Mouse (Mus musculus) thymus, postnatal 14 days (tissue): ENCODE results near the gene Prm2.

Source experiments
- DNase-seq: peaks from one replicate; pipeline ENCODE4 v3.0.0; 2021

Prm2 gene

DNA sequence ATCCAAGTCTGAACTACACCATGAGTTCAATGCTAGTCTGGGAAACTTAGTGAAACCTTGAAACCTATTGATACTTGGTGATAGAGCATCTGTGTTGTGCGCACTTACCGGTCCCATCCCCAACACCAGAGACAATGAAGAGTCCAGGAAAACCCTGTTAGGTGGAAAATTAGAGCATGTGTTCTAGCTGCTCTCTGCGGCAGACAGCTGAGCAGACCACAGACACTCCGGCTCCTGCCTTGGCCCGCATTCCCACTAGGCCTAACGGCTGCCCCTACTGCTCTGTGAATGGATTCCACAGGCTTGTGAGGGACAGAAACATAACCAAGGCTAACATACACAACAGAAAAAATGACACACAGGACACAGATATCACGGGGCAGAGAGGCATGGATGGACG is 22.4 kb downstream of the Prm2 start:
- no peak for DNase-seq

DNA sequence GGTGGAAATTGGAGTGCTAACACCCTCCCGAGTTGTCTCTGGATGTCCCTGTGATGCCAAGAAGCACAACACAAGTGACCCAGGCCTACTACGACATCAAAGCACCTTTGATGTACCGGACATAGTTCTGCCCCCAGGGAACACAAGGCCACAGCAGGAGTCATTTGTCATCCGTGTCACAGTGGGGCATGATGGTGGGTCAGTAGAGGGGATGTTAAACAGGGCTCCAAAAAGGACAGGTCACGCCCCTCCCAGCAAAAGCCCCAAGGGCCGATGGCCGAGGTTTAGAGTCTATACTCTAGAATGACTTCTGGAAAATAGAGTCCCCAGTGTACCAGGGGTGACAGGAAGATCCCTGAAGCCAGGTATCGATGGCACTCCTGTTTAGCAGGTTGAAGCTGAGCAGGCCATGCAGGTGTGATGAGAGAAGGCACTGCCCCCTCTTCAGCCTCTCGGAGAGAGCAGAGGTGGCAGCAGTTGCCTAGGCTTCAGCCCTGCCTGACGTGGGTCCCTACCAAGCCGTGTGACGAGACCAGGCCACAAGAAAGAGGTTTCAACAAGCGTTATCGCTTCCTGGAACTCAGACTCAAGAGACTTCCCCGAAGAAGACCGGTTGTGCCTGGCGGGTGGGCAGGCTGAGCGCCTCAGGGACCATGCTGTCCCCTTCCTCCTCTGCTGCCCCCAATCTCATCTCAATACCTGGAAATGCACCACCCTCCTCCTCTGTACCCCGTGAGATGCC is 24.0 kb downstream of the Prm2 start:
- peak; percentile 83 for DNase-seq

DNA sequence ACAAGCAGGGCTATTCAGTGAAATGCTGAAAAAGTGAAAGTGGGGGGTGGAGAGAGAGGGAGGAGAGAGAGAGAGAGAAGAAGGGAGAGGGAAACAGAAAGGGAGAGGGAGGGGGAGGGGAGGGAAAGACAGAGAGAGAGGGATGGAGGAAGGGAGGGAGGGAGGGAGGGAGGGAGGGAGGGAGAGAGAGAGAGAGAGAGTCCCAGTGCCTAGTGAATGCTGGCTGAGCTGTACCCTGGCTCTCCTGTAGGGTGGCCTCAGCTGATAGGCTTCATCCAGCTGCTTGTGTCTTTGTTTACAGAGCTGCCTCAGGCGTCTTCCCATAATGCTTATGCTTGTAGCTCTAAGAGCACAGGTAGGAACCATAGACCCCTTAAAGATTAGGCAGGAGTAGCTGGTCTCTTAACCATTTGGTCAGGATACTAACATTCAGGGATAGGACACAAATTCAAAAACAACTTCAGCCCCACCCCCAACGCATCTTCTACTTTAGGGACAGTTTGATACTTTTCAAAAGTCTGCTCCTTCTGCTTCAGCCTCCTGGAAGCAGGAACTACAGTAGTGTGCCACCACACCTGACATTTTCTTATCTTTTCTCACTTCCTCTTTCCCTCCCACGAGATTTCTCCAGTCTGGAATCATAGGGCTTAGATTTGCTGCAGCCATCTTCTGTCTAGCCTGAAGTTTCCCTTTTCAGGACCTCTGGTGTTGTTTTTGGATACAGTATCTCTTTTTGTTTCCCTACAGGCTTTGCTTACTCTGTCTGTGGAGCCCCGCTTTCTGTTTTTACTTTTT is 25.2 kb downstream of the Prm2 start:
- peak; percentile 55 for DNase-seq

DNA sequence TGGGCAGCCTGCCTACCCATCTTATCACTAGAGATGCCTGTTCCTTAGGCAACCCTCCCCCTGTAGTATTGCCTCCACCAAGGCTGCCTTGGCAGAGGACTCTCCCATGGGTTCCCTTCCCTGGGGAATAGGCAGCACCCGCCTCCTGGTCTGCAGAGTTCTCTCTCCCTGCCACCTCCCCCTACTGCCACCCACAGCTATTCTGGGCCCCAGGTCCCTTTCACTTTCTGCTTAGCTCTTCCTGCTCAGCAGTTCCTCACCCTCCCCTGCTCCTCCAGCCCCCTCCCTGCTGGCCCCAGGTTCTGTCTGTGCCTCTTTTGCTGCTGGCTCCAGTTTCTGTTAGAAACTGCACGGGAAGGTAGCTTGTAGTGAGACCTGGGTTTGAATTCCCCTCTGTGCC is 26.3 kb downstream of the Prm2 start:
- DNase-seq, result peak; percentile 83

DNA sequence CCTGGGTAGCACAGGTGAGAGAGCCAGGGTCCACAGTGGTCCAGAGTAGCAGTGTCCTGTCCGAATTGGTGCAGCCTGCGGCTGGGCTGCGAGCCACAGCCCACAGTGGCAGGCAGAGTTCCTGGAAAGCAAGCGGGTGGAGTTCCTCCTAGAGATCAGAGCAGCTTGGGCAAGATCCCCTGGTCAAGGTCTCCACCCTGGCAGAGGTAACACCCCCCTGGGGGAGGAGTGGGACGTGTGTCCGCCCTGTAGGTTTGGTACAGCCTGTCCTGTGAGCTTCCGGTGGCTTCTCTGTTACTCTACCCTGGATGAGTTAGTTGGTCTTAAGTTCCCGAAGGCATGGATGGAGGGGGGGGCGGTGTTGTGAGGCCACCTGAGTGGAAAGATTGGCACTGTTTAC is 27.1 kb downstream of the Prm2 start:
- DNase-seq, result peak; percentile 43

DNA sequence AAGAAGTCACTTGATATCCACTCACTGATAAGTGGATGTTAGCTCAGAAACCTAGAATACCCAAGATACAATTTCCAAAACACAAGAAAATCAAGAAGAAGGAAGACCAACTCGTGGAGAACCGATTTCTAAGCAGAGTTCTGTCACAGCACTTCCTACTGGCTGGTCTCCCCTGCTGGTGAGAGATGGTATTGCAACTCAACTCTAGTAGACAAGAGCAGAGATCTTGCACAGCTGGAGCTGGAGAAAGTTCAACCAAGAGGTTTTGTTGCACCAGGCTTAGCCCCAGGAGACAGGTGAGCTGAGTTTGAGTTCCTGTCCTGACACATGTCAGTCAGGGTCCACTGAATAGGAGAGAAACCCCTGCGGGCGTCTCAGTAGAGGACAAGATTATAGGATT is 28.8 kb downstream of the Prm2 start:
- peak; percentile 93 for DNase-seq

DNA sequence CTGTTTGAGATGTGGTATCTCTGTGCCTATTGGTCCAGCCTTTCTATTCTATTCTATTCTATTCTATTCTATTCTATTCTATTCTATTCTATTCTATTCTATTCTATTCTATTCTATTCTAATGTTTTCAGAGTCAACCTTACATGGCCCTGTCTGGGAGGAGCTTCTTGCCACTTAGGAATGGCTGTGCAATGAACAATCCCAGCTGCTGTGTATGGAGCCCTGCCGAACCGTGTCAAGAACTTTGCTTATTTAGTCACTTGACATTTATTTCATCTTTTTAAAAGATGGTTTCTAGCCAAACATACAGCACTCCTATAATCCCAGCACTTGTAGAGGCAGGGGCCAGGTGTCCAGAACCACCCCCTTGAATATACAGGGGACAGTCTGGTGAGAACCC is 31.6 kb downstream of the Prm2 start:
- DNase-seq, result no peak

DNA sequence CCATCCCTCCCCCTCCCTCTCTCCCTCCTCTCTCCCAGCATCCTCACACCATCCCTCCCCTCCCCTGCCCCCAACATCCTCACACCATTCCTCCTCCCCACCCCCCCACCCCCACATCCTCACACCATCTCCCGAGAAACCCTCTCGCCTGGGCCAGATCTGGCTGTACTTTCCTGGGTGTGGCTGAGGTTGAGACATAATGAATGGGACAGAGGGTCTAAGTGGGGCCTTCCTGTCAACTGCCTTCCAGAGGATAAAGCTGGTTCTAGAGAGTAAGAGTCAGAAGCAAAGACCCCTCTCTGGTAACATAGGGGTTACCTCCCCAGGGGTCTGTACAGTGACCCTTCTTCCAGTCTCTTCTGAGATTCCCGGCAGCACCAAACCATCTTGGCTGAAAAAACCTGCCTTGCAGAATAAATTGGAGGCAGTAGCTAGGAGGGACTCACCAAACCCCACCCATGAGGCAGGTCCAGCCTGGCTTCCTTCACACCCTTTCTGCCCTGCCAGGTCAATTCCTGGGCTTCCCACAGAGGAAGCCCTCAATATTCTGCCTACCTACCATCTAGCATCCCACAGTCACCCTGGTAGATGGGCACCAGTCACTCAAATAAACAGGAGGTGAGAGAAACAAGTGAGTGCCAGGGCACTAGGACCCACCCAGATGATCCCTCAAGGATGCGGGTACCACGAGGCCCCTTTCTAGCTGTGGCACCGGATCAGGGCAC is 32.2 kb downstream of the Prm2 start:
- no peak for DNase-seq

DNA sequence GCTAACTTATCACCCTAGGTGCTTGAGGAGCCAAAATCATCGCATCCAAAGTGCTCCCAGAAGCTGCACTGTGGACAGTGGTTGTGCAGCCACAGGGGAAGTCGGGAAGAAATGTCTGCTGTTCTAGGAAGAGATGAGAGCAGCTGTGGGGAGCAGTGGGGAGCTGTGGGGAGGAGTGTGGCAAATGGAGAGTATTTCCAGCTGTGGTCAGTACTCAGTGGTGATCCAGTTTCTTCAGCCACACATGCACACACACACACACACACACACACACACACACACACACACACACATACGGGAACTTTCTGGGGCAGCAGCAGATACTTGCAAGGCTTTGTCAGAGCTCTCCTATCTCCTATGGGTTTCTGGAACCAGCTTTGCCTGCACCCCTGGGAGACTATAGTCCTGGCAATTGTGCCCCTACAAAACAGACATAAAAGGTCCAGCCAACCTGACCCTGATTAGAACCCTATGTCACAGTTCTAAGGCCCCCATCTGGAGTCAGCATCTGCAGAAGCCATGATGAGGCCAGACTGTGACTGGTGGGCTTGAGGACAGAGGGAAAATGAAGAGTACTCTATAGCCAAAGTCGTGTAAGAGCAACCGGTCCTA is 33.3 kb downstream of the Prm2 start:
- DNase-seq, result no peak

DNA sequence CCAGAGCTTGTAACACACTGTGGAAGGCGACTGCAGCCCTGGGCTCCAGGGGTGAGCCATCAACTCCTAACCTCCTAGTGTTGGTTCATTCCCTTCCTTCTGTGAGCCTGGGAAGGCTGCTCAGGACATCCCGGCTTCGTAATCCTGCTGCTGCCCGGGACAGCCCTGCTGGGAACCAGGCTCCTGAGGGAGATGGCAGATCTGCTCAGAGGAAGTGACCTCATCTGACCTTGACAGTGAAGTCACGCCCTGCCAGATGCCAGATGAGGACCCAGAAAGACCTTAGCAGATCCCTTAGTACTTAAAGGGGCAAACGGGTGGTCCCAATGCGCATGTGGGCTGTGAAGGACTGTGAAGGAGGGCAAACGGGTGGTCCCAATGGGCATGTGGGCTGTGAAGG is 34.8 kb downstream of the Prm2 start:
- no peak for DNase-seq

DNA sequence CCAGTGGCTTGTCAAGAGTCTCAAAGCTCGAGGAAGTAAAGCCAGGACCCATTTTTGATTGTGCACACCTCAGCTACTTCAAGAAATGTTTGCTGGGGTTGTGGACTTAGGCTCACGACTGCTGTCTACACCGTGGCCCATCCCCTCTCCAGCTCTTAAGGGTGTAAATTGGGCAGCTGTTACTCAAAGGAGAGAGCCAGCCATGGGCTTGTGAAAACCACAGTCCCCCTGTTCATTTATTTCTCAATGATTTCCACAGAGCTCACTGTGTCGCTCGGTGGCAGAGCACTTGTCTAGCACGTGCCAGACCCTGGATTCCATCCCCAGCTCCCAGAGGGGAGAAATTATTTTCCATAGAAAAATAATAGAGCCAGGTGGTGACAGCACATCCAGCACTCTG is 39.8 kb downstream of the Prm2 start:
- no peak for DNase-seq

DNA sequence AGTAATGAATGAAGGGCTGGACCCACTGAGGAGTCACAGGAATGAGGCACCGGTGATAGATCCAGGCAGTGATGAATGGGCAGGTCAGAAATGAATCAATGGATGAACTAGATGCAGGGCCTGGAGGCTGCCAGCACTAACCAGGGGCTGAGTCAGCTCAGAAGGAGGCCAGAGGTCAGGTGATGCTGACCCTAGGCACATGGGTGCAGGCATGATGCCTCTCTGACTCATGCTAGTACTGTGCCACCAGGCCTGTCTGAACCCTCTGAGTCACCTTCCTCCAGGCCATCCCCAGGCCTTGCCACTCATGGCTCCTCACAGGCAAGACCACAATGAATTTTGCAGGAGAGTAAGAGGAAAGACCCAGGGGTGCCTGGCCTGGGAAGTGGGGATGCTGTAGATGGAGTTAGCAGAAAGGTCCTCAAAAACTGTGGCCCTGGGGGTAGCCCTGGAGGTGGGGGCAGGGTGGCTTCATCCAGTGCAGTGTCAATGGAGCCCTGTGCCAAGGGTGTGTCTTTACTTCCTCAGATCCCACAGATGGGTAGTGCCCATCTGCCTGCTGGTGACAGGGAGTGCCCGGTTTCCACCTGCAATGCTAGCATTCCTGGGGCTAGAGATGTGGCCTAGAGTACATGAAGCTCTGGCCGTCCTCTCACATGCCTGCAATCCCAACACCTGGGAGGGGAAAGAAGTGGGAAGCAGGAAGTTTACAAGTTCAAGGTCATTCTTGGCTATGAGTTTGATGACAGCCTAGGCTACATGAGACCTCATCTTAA is 41.2 kb downstream of the Prm2 start:
- no peak for DNase-seq

DNA sequence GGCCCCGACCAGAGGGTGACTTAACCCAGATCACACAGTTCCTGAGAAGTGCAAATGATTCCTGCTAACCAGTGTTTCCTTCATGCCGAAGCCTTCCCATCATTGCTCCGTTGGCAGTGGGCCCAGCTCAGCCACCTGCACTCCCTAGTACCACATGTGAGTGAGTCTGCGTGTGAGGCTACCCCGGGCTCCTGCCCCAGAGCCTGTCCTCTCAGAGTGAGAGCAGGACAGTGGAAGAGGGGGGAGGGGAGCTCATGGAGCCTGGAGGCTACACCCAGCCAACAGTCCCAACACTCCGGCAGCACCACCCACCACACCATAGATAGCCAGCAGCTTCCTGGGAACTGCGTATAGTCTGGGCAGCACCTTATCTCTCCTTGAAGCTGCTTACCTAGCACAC is 46.1 kb downstream of the Prm2 start:
- DNase-seq, result peak; percentile 41

DNA sequence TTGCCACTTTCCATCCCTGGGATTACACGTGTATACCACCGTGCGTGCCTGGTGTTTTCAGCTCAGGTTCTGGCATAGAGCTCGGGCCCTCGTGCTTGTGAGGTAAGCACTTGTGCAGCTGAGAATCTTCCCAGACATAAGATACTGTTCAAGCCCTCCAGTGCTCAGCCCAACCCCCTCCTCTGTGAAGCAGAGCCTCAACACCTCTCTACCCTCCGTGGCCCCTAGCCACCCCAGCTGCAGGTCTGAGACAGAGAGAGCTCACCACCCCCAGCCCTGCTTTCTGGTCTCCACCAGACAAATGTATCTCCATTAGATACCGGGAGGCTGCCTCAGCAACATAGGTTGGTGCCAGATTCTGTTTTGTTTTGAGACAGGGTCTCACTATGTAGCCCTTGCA is 46.7 kb downstream of the Prm2 start:
- DNase-seq, result peak; percentile 75
